Mouse (Mus musculus) bone marrow, adult 2 months (tissue): ENCODE results near the gene Brdt. TPM values are rescaled to one million over a fixed set of nuclear protein-coding genes. Genes with fewer than 3 reads are reported as not detected.

Source experiments
- H3K27ac ChIP-seq: fragments of 200-500 bp; 2 replicates; pipeline ENCODE4 v1.5.1; 2012; ENCODE audit warnings: low read depth, mild to moderate bottlenecking, control low read depth, inconsistent platforms, low read length; ENCODE audit not compliant: control insufficient read depth, poor library complexity, insufficient read depth
- H3K4me1 ChIP-seq: fragments of 200-500 bp; 2 replicates; pipeline ENCODE4 v1.6.1; 2011; ENCODE audit warnings: low read length; ENCODE audit not compliant: control insufficient read depth, insufficient read depth
- H3K4me3 ChIP-seq: fragments of 200-500 bp; replicated peaks from 2 replicates; pipeline ENCODE3; 2011; ENCODE audit warnings: mild to moderate bottlenecking, low read depth, low read length, control low read depth; ENCODE audit not compliant: control insufficient read depth
- CTCF ChIP-seq: fragments of 200-500 bp; IDR thresholded peaks from 2 replicates; pipeline ENCODE4 v1.5.1; 2011; ENCODE audit warnings: low read length, control low read depth; ENCODE audit not compliant: control insufficient read depth, insufficient read depth
- POLR2A ChIP-seq: fragments of 200-500 bp; IDR thresholded peaks from 2 replicates; pipeline ENCODE4 v1.6.1; 2011; ENCODE audit warnings: low read depth, mild to moderate bottlenecking, control low read depth, low read length, borderline replicate concordance; ENCODE audit not compliant: control insufficient read depth
- WGBS: fragments of 180-500 bp; shearing (Covaris S2); methylation state at CpG from one replicate; pipeline ENCODE4 v1.1.7; 2018; 5-methylcytosine and 5-hydroxymethylcytosine counted together
- polyA plus RNA-seq: library from polyadenylated mRNA; stranded (reverse); fragments of >200 nt; gene quantifications from 2 replicates; pipeline ENCODE4 v1.2.4, GENCODE M21; 2011; ENCODE audit warnings: low replicate concordance; ENCODE audit not compliant: missing spikeins, insufficient read depth, insufficient read length

Brdt gene
- polyA plus RNA-seq, 1 experiment = not detected

- 64% methylated on average over 13 of the region's 13 CpGs for WGBS
- TF ChIP-seq POLR2A = no peak
- Histone ChIP-seq H3K27ac (no peak overlapping the region), H3K4me3 (no peak overlapping the region), H3K4me1 (no peaks in the 10 kb centered on the region)
Observed at GRCm38 (mm10) chr5:107304117-107304825, 26.7 kb upstream of the Brdt start.

DNA sequence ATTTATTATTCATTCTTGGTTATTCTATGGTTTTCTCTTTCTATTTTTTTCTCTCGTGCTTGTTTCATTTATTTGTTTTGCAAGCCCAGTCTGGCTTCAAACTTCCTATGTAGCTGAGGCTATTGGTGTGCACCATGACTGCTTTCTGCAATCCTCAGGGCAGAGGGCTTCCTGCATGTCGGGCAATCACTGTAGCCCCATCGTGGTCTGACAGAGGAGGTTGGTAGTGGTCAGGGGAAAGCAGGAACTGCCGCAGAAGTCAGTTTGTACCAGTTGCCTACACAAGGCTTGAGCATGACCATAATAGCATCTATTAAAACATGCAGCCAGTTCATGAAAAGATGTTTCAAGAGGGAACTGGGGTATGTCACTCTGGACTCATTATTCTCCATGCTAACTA, 23.5 kb upstream of the Brdt start:
- H3K4me3 ChIP-seq = no peak overlapping the region
- no peaks in the 10 kb centered on the region for H3K4me1 ChIP-seq
- no peak overlapping the region for H3K27ac ChIP-seq
- no peak for TF ChIP-seq CTCF
- no peak for TF ChIP-seq POLR2A
- WGBS = 11% methylated on average over 4 of the region's 4 CpGs

DNA sequence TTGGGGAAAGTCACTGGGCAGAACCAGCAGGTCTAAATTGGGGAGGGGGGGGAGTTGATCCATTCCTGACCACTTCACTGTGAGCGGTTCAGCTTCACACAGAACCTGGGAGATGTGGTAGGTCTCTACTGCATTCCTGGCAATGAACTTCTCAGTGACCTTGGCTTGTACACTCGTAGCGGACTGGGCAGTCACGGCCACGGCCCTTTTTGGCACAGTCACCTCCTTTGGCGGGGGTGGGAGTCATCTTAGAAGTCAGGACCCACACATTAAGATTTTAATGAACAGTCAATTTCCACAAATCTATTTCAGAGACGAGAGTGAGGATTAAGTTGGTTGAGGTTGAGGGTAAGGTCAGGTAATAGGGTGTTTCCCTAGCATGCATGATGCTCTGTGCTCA, 13.8 kb upstream of the Brdt start:
- 82% methylated on average over 7 of the region's 7 CpGs for WGBS
- H3K4me3 ChIP-seq = no peak overlapping the region
- H3K27ac ChIP-seq = no peak overlapping the region
- TF ChIP-seq CTCF (no peak), POLR2A (no peak)
- no peaks in the 10 kb centered on the region for H3K4me1 ChIP-seq

DNA sequence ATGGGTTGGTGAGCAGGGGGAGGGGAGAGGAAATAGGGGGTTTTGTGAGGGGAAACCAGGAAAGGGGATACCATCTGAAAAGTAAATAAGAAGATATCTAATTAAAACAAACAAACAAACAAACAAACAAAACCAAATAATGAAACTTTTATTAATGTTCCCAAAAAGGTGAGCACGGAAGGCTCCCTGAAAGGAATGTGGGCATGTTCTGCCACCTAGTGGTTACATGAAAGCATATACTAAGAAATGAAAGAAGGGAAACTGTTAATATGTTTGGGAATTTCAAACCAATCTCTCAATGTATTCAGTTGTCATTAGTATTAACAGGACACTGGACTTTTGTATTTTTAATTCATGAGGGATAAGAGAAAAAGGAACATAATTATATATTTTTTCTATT, 10.3 kb upstream of the Brdt start:
- whole genome bisulfite sequencing = 0% methylated on average over 1 of the region's 1 CpGs
- Histone ChIP-seq H3K27ac (no peak overlapping the region), H3K4me1 (no peaks in the 10 kb centered on the region), H3K4me3 (no peak overlapping the region)
- TF ChIP-seq POLR2A (no peak), CTCF (peak; percentile 19; the same call in 1 of the 2 replicates)

DNA sequence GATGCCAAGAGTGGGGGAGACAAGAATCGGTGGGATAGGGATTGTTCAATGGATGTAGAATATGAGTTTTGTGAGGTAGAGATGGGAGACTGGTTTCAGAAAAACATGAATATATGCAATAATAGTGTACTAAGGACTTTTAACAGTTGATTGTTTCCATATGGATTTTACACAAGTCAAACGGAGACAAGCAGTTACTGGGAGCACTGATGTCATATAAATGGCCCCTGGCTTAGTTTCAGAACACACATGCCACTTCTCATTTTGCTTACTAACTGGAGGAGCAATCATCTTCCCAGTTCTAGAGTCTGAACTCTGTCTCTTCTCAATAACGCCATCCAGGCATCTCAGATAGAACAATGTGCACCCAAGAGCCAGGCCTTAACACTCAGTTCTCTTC, 9.4 kb downstream of the Brdt start:
- TF ChIP-seq POLR2A = no peak
- no peak for TF ChIP-seq CTCF
- no peak overlapping the region for H3K4me3 ChIP-seq
- no peaks in the 10 kb centered on the region for H3K4me1 ChIP-seq
- H3K27ac ChIP-seq = no peak overlapping the region
- 79% methylated on average over 3 of the region's 3 CpGs for WGBS

DNA sequence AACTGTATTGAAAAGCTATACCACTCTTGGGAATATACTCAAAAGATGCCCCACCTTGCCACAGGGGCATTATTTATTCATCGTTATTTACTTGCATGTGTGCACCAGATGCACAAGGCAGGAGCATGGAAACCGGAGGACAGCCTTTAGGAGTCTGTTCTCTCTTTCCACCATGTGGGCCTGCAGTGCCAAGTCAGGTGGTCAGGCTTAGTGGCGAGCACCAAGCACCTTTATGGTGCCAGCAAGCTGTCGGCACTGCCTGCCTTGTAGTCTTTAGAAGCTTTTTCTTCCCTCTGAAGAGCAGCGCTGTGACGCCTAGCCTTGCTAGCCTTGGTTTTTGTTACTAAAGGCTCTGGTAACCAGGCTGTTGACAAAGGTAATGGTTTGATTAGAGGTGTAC, 11.9 kb downstream of the Brdt start:
- Histone ChIP-seq H3K4me3 (no peak overlapping the region), H3K27ac (no peak overlapping the region), H3K4me1 (no peaks in the 10 kb centered on the region)
- WGBS = 92% methylated on average over 6 of the region's 6 CpGs
- no peak for TF ChIP-seq CTCF
- no peak for TF ChIP-seq POLR2A

DNA sequence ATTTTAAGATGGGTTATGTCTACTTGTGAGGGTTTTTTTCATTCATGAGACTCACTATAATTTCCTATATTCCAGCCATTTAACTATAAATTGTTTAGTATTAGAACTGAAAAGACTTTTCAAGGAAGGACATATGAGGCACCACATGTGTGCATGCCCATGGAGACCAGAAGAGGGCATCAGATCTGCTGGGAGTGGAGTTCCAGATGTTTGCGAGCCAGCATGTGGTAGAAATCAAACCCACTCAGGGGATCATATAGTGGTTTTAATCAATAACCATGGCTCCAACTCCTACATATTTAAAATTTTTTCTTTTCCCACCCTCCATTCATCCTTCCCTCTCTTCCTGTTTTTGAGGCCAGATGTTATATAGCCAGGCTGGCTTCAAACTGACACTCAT, 15.3 kb downstream of the Brdt start:
- 0 out of 2 replicates have a peak, but pooled peaks have one; percentile 16 for TF ChIP-seq CTCF
- no peak for TF ChIP-seq POLR2A
- no peak overlapping the region for H3K4me3 ChIP-seq
- 23% methylated on average over 1 of the region's 1 CpGs for WGBS
- no peak overlapping the region for H3K27ac ChIP-seq
- H3K4me1 ChIP-seq = no peaks in the 10 kb centered on the region

GRCm38 (mm10) chr5:107352566-107352965, 21.6 kb downstream of the Brdt start:
- Histone ChIP-seq H3K27ac (no peak overlapping the region), H3K4me3 (no peak overlapping the region), H3K4me1 (no peaks in the 10 kb centered on the region; the same call in 1 of the 2 replicates)
- 83% methylated on average over 1 of the region's 1 CpGs for WGBS
- TF ChIP-seq POLR2A (no peak), CTCF (no peak)

DNA sequence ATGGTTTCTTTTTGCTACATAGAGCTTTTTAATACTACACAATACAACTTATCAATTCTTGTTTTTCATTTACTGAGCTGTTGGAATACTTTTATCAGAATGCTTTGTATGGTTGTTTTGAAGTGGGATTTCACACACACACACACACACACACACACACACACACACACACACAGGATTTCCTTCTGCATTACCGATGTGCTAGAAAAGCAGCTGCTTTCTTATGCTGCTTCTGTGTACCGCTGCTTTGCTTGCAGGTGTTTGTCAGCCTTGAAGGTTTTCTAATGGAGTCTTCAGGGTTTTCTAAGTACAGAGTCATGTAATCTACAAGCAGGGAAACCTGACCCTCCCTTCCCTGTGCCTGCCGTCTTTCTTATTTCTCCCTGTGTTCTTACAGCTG, 23.0 kb downstream of the Brdt start:
- TF ChIP-seq POLR2A = no peak
- TF ChIP-seq CTCF = no peak
- 32% methylated on average over 3 of the region's 3 CpGs for WGBS
- Histone ChIP-seq H3K4me1 (no peaks in the 10 kb centered on the region; the same call in 1 of the 2 replicates), H3K27ac (no peak overlapping the region), H3K4me3 (no peak overlapping the region)
